ENCODE assay signal across 18 mouse cellular contexts in genomic region chr5:121919216-121919615, GRCm38 (mm10).
"Had no signal": no experiment of that assay in that cellular context is flagged by ENCODE, and none has a peak within 500 bp of the region (broad histone marks: within the 10 kb centered on the region; RNA-seq: fewer than 3 reads in every experiment).

No protein-coding gene starts in this region.

- H3K36me3 ChIP-seq: midbrain, embryonic 13.5 days; midbrain, embryonic 15.5 days; neural tube, embryonic 13.5 days; neural tube, embryonic 15.5 days had no signal

- H3K9ac ChIP-seq: lung, embryonic 14.5 days; midbrain, embryonic 13.5 days; midbrain, embryonic 15.5 days; neural tube, embryonic 13.5 days; neural tube, embryonic 15.5 days had no signal

- ATAC-seq: midbrain, embryonic 13.5 days; midbrain, embryonic 15.5 days had no signal

- H3K9me3 ChIP-seq: midbrain, embryonic 13.5 days; midbrain, embryonic 15.5 days; neural tube, embryonic 13.5 days; neural tube, embryonic 15.5 days had no signal

- DNase-seq: lung, adult 18-20 months; lung, embryonic 14.5 days; lung, postnatal 10 days; lung, postnatal 4 days; retina, postnatal 1 day; right cerebral cortex, adult 18-20 months; right cerebral cortex, postnatal 25 days; right cerebral cortex, postnatal 4 days; spleen, adult 18-20 months; thymus, adult 18-20 months; thymus, postnatal 14 days; thymus, postnatal 36 days had no signal

- H3K4me2 ChIP-seq: lung, embryonic 14.5 days; midbrain, embryonic 11.5 days; midbrain, embryonic 13.5 days; midbrain, embryonic 15.5 days; neural tube, embryonic 13.5 days; neural tube, embryonic 15.5 days had no signal

- H3K27ac ChIP-seq: midbrain, embryonic 13.5 days; midbrain, embryonic 15.5 days; neural tube, embryonic 15.5 days had no signal

- H3K4me3 ChIP-seq: midbrain, embryonic 13.5 days; midbrain, embryonic 15.5 days; myocyte; neural tube, embryonic 13.5 days; neural tube, embryonic 15.5 days had no signal
